Mouse (Mus musculus): ENCODE results near the gene Coro1c.

The Coro1c gene

GRCm38 (mm10) chr5:113884750-113885149 lies 23.8 kb downstream of the Coro1c start:
- DNase-seq (ENCODE audit: low read depth) = no peak

GRCm38 (mm10) chr5:113883384-113883771 lies 25.2 kb downstream of the Coro1c start:
- no peak for DNase-seq (ENCODE audit: low read depth)

- no peak for DNase-seq (ENCODE audit: low read depth)
Measured at GRCm38 (mm10) chr5:113882566-113883383, 25.8 kb downstream of the Coro1c start.

- DNase-seq (ENCODE audit: low read depth) = no peak
Measured at GRCm38 (mm10) chr5:113881136-113881535, 27.4 kb downstream of the Coro1c start.

- no peak for DNase-seq (ENCODE audit: low read depth)
Measured at GRCm38 (mm10) chr5:113878943-113879617, 29.5 kb downstream of the Coro1c start.

- no peak for DNase-seq (ENCODE audit: low read depth)
Measured at GRCm38 (mm10) chr5:113877565-113877964, 31.0 kb downstream of the Coro1c start.

- no peak for DNase-seq (ENCODE audit: low read depth)
Measured at GRCm38 (mm10) chr5:113876176-113876575, 32.4 kb downstream of the Coro1c start.

GRCm38 (mm10) chr5:113875625-113876024 lies 32.9 kb downstream of the Coro1c start:
- no peak for DNase-seq (ENCODE audit: low read depth)

- no peak for DNase-seq (ENCODE audit: low read depth)
Measured at GRCm38 (mm10) chr5:113874063-113875024, 34.2 kb downstream of the Coro1c start.

- peak; percentile 71 for DNase-seq (ENCODE audit: low read depth)
Measured at GRCm38 (mm10) chr5:113872936-113873912, 35.3 kb downstream of the Coro1c start.

GRCm38 (mm10) chr5:113871903-113872548 lies 36.5 kb downstream of the Coro1c start:
- no peak for DNase-seq (ENCODE audit: low read depth)

GRCm38 (mm10) chr5:113870393-113871040 lies 38.0 kb downstream of the Coro1c start:
- no peak for DNase-seq (ENCODE audit: low read depth)

GRCm38 (mm10) chr5:113869132-113869531 lies 39.4 kb downstream of the Coro1c start:
- no peak for DNase-seq (ENCODE audit: low read depth)

- no peak for DNase-seq (ENCODE audit: low read depth)
Measured at GRCm38 (mm10) chr5:113864992-113865391, 43.6 kb downstream of the Coro1c start.

GRCm38 (mm10) chr5:113863994-113864393 lies 44.6 kb downstream of the Coro1c start:
- no peak for DNase-seq (ENCODE audit: low read depth)

- no peak for DNase-seq (ENCODE audit: low read depth)
Measured at GRCm38 (mm10) chr5:113862418-113862817, 46.1 kb downstream of the Coro1c start.

GRCm38 (mm10) chr5:113861294-113861693 lies 47.3 kb downstream of the Coro1c start:
- no peak for DNase-seq (ENCODE audit: low read depth)

- no peak for DNase-seq (ENCODE audit: low read depth)
Measured at GRCm38 (mm10) chr5:113858971-113859370, 49.6 kb downstream of the Coro1c start.

GRCm38 (mm10) chr5:113858550-113858949 lies 50.0 kb downstream of the Coro1c start:
- DNase-seq (ENCODE audit: low read depth) = no peak

GRCm38 (mm10) chr5:113857631-113858030 lies 50.9 kb downstream of the Coro1c start:
- no peak for DNase-seq (ENCODE audit: low read depth)
